Mouse (Mus musculus) fat pad, adult 2 months (tissue): ENCODE measurements at regions not wholly inside any gene's neighbourhood (a gene's known extent, or its start where the extent isn't known, plus 50 kb on each side); places are given as distances from the start of the nearest gene placed in this dataset.

Experiments used
- DNase-seq: peaks from one replicate; pipeline ENCODE4 v3.0.0-alpha.2; 2011; ENCODE audit warnings: low read depth, low spot score; ENCODE audit errors: extremely low read depth

- DNase-seq = no peak
These were observed 114.0 kb upstream of the 1700016C15Rik start for GRCm38 (mm10) chr1:177615609-177616008.

GRCm38 (mm10) chr1:177616335-177617239, 113.0 kb upstream of the 1700016C15Rik start:
- no peak for DNase-seq

- no peak for DNase-seq
These were observed 109.0 kb upstream of the 1700016C15Rik start for GRCm38 (mm10) chr1:177620501-177621099.

GRCm38 (mm10) chr1:177621854-177622590, 107.6 kb upstream of the 1700016C15Rik start:
- DNase-seq = no peak

- DNase-seq = no peak
These were observed 106.3 kb upstream of the 1700016C15Rik start for GRCm38 (mm10) chr1:177623304-177623726.

GRCm38 (mm10) chr1:177623735-177624134, 105.9 kb upstream of the 1700016C15Rik start:
- no peak for DNase-seq

GRCm38 (mm10) chr1:177627814-177628213, 101.8 kb upstream of the 1700016C15Rik start:
- DNase-seq = no peak

GRCm38 (mm10) chr1:177633966-177634602, 95.5 kb upstream of the 1700016C15Rik start:
- DNase-seq = no peak

- no peak for DNase-seq
These were observed 92.6 kb upstream of the 1700016C15Rik start for GRCm38 (mm10) chr1:177637061-177637460.

GRCm38 (mm10) chr1:177638381-177638780, 91.2 kb upstream of the 1700016C15Rik start:
- DNase-seq = no peak

- DNase-seq = no peak
These were observed 89.4 kb upstream of the 1700016C15Rik start for GRCm38 (mm10) chr1:177639931-177640846.

GRCm38 (mm10) chr1:177642712-177643467, 86.7 kb upstream of the 1700016C15Rik start:
- DNase-seq = no peak

GRCm38 (mm10) chr1:177643662-177644061, 86.0 kb upstream of the 1700016C15Rik start:
- no peak for DNase-seq

GRCm38 (mm10) chr1:177644214-177644613, 85.4 kb upstream of the 1700016C15Rik start:
- DNase-seq = no peak

GRCm38 (mm10) chr1:177645327-177645726, 84.3 kb upstream of the 1700016C15Rik start:
- DNase-seq = no peak

- no peak for DNase-seq
These were observed 83.6 kb upstream of the 1700016C15Rik start for GRCm38 (mm10) chr1:177645897-177646535.

GRCm38 (mm10) chr1:177647876-177648275, 81.7 kb upstream of the 1700016C15Rik start:
- no peak for DNase-seq

GRCm38 (mm10) chr1:177648974-177649373, 80.6 kb upstream of the 1700016C15Rik start:
- peak; percentile 93 for DNase-seq

GRCm38 (mm10) chr1:177651219-177651618, 78.4 kb upstream of the 1700016C15Rik start:
- no peak for DNase-seq
